Mouse (Mus musculus): Measurements from ENCODE around the gene Bnipl. TPM values are rescaled to one million over a fixed set of nuclear protein-coding genes. Genes with fewer than 3 reads are reported as not detected.

The Bnipl gene
- total RNA-seq, 2 experiments from 2014 or later: 0.46 TPM; not detected in 1

- peak; percentile 97 to 99 for DNase-seq (ENCODE audit: low spot score in 2 of 2)
Observed at GRCm38 (mm10) chr3:95281216-95282126, 30.5 kb upstream of the Bnipl start, which contains the start of the genes Mindy1 and Prune1. TSS of gene Mindy1 (plus strand) at chr3:95281345. TSS of gene Prune1 (minus strand) at chr3:95282076.

DNA sequence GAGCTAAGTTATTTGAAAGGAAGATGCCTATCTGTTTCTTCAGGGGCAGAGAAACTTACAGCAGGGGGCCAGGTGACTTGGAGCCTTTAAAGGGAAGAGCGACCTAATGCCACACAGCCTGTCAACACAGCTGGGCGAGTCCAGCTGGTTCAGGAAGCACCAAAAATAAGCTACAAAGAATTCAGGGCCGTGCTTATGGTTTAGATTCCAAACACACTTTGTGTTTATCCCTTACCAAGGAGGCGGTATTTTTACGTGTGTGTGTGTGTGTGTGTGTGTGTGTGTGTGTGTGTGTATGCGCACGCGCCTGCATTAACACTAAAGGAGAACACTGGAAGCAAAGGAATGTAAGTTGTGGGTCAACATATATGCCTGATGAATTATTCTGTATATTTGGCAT, 29.8 kb upstream of the Bnipl start:
- DNase-seq (ENCODE audit: low spot score in 2 of 2): peak in 1 of 2 experiments; percentile 16

DNA sequence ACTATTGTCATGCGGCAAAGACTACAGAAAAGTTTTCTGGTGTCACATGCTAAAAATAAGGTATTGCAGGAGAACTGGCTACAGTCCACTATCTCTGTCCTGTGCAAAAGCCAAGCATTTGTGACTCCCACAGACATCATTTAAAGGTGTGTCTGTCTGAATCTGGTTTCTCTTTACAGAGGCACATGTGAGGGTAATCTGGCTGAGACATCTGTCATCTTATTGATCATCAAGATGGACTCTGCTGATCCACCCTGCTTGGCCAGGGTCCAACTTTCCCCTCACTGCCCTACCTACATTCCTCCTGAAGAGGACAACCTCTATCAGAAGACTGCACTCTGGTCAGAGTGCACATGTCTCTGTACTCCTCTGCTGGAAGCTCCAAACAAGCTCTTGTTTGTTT, 26.2 kb upstream of the Bnipl start:
- no peak for DNase-seq (ENCODE audit: low spot score in 2 of 2)

DNA sequence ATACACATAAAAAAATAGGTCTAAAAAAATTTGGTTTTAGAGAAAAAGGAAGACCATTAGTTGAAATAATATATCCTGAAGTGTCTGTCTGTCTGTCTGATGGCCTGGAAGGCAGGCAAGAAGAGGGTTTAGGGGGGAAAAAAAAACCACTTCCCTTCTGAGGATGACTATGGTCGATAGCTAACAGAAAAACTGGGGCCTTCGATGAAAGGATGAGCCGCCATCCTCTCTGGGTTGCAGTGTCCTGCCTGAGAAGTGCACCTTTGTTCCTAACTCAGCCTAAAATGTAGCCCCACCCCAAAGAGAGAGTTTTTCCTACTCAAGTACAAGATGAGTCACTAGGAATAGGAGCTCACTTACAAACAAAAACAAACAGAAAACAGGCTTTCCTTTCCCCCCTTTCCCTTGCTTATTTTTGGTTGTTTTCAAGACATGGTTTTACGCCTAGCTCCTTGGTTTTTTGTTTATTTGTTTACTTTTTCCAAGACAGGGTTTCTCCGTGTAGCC, 25.5 kb upstream of the Bnipl start:
- no peak for DNase-seq (ENCODE audit: low spot score in 2 of 2)

DNA sequence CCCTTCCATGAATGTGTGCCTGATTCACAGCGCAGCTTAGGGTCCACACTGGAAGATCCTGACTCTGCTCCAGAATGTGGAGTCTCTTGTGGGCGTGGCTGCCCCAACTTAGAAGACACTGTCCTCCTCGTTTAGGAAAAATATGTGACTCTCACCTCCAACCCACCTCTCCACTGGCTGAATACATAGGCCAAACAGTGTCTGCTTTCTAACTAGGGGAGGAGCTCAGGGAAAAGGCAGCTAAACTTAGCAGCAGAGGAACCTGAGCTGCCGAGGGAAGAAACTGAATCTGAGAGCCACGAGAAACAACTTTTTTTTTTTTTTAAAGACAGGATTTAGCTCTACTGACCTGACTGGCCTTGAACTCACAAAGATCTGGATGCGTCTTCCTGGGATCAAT, 24.2 kb upstream of the Bnipl start:
- no peak for DNase-seq (ENCODE audit: low spot score in 2 of 2)

DNA sequence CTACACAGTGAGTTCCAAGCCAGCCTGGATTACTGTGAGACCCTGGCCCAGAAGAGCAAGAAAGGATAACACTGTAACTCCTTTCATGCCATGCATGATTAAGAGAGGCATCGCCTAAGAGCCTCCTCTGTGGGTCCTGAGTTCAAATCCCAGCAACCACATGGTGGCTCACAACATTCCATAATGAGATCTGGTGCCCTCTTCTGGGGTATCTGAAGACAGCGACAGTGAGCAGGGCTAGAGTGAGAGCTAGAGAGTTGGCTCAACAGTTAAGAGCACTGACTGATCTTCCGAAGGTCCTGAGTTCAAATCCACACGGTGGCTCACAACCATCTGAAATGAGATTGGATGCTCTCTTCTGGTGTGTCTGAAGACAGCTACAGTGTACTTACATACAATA, 23.5 kb upstream of the Bnipl start:
- DNase-seq (ENCODE audit: low spot score in 2 of 2): no peak

GRCm38 (mm10) chr3:95273471-95273870, 22.5 kb upstream of the Bnipl start:
- no peak for DNase-seq (ENCODE audit: low spot score in 2 of 2)

DNA sequence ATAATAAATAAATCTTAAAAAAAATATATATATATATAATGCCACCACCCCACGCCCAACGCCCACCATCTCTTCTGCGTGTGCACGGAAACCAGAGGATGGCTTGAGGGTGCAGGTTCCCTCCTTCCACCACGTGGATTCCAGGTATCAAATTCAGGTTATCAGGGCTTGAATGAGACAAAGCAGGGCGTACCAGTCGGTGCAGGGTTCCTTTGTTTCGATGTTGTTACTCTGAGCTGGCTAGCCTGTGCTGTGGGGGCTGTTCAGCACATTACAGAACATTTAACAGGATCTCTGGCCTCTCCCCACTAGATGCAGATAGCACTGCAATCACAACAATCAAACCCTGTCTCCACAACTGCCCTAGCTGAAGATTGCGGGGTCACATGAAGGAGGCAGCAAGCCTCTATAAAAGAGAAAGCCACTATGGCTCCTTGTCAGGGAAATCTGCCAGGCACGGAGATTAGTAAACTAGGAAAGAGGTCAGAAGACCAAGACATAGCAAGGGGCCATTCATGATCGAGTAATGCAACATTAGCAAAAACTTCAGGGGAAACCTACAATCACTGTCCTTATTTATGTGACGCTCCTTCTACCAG, 19.9 kb upstream of the Bnipl start:
- DNase-seq (ENCODE audit: low spot score in 2 of 2): no peak

DNA sequence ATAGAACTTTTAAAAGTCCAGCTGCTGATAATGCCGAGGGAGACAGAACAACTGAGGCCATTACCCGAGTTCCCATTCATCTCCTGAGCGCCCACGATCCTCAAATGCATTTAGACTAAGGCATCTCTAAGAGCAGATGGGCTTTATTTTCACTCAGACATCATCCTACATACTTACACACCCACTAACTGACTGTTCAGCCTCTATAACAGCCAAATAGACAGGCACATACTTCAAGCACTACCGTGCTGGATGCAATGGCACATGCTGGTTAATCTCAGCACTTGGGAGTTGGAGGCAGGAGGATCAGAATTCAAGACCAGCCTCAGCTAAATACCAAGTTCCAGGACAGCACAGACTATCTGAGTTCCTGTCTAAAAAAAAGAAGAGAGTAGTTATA, 18.8 kb upstream of the Bnipl start:
- peak in 1 of 2 experiments; percentile 26 for DNase-seq (ENCODE audit: low spot score in 2 of 2)

GRCm38 (mm10) chr3:95267855-95268254, 16.9 kb upstream of the Bnipl start:
- no peak for DNase-seq (ENCODE audit: low spot score in 2 of 2)

DNA sequence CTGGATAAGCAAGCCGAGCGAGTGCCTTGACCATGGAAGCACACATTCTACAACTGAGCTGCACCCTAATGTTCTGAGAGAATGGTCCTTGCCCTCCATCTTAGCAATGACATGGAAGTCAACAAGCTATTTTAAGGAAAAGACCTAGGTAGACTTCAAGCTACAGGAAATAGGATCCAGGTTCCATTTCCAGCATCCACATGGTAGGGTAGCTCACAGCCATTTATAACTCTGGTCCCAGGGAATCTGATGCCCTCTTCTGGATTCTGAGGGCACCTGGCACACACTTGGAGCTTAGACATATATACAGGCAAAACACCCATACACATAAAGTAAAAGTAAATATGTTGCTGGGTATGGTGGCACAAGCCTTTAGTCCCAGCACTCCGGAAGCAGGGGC, 15.1 kb upstream of the Bnipl start:
- DNase-seq (ENCODE audit: low spot score in 2 of 2): no peak

DNA sequence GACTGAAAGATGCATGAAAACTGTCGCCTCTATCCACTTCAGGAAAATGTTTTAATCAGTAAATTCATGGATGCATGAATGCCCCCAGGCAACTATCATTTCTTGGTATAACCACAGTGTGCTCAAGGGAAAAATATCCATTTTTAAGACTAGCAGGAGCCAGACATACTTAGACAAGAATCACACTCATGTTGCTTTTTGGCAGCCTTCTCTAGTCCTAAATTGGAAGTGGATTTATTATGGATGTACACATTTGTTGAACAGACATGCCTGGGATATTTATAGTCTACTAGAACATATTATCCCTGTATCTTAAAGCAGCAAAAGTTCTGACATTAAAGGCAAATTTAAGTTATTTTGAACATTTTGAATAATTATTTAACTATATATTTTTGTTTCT, 13.7 kb upstream of the Bnipl start:
- DNase-seq (ENCODE audit: low spot score in 2 of 2): no peak

DNA sequence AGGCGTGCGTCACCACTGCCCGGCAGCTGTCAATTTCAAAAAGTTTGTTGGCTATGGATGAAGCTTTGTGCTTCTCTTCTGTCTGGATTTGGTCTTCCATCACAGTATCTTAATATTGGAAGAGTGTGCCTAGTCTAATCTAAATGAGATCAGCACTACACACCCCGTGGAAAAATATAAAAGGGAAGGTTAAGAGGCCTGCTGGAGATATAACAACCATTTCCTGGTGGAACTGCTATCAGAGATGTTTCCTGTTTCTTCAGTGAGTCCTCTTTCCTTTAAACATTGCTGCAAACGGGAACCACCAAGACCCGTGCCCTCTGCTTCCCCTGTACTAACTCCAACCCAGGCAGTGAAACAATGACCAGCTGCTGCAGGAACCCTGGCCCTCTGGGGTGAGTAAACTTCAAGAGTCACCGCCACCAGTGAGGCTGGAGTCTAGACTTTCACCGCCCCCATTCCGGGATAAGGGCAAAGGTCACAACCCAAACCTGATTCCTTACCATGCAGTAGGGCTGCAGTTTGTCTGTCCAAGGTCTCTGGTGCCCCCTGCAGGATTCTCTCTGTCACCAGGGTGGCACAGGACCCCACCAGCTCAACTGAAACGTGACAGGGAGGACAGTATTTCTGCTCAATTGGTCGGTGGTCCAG, 12.2 kb upstream of the Bnipl start:
- peak; percentile 37 to 60 for DNase-seq (ENCODE audit: low spot score in 2 of 2)

DNA sequence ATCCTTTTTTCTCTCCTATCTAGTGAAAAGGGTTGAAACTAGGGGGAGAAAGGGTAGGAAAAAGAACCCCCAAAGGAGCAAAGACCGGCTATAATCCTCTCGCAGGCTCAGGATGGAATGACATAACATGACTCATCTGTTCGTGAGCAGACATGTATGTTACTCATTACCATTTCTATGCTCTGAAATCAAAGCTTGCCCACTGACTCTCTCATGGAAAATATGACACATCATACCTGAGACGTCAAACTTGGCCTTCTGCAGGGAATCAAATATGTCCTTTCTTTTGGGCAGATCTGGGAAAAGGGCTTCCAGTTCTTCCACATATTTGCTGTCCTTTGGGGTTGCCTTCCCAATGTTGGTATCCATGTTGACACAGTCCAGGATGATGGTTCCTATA, 11.0 kb upstream of the Bnipl start:
- no peak for DNase-seq (ENCODE audit: low spot score in 2 of 2)

- no peak for DNase-seq (ENCODE audit: low spot score in 2 of 2)
Observed at GRCm38 (mm10) chr3:95256931-95257330, 5.9 kb upstream of the Bnipl start.

GRCm38 (mm10) chr3:95250361-95250760, 632 bp downstream of the Bnipl start:
- no peak for DNase-seq (ENCODE audit: low spot score in 2 of 2)

DNA sequence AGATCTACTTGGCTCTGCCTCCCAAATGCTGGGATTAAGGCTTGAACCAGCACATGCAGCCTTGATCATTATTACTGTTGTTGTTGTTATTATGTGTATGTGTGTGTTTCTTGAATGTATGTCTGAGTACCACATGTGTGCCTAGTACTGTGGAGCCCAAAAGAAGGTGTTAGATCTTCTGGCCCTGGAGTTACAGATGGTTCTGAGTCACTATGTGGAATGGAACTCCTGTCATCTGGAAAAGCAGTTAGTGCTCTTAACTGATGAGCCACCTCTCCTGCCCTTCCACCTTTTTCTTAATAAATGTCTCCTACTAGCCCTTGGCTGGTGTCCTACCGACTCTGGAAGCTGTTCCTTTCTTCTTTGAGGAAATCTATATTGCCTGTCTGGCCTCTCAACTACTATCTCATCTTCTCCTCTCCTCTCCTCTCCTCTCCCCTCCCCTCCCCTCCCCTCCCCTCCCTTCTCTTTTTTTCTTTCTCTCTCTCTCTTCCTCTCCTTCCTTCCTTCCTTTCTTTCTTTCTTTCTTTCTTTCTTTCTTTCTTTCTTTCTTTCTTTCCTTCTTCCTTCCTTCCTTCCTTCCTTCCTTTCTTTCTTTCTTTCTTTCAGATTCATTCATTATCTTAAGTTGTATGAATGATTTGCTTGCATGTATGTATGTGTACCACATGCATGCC, 3.2 kb downstream of the Bnipl start:
- DNase-seq (ENCODE audit: low spot score in 2 of 2): no peak

- peak in 1 of 2 experiments; percentile 76 for DNase-seq (ENCODE audit: low spot score in 2 of 2)
Observed at GRCm38 (mm10) chr3:95246465-95247231, 4.3 kb downstream of the Bnipl start.

DNA sequence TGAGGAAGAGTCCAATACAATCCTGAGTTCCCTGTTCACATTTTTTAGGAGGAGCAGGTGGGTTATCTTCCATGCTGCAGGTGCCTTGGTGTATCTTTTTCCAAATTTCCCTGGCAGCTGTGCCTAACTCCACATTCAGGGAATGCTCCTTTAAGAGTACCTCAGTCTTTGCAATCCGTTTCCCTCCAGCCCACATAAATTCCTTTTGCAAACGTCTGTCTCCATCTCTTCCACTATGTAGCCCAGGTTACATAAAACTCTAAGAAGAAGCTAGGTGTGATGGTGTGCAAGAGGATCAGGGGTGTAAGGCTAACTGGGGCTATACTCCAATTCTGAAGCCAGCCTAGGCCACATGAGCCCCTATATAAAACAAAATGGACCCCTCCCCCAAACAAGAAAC, 7.9 kb downstream of the Bnipl start:
- DNase-seq (ENCODE audit: low spot score in 2 of 2): no peak

DNA sequence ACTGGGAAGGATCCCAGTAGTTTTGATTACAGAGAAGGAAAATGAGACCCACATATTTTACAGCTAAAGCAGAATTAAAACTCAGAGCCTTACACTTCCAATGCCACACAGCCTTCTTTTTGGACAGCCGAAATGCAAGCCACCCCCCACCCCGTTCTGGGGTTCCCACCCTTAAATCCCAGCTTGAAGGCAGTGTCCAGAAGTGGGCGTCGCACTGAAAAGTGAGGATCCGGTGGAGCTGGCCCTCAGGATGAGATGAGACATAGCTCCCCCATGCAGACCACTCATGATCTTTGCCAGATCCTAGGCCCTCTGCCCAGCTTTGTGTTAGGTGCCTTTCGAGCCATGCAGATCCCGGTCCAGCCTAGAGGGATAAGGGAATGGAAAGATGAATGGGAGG, 9.5 kb downstream of the Bnipl start, which contains the start of gene Gm128:
TSS of gene Gm128 (minus strand) at position 101 of the 400 bp plus-strand sequence.
- no peak for DNase-seq (ENCODE audit: low spot score in 2 of 2)
